Mouse (Mus musculus) bone marrow, adult 2 months (tissue): ENCODE results near the gene Vegfb. TPM values are rescaled to one million over a fixed set of nuclear protein-coding genes. Genes with fewer than 3 reads are reported as not detected.

Experiments
- H3K27ac ChIP-seq: fragments of 200-500 bp; 2 replicates; pipeline ENCODE4 v1.5.1; 2012; ENCODE audit warnings: low read depth, mild to moderate bottlenecking, control low read depth, inconsistent platforms, low read length; ENCODE audit not compliant: control insufficient read depth, poor library complexity, insufficient read depth
- H3K4me1 ChIP-seq: fragments of 200-500 bp; 2 replicates; pipeline ENCODE4 v1.6.1; 2011; ENCODE audit warnings: low read length; ENCODE audit not compliant: control insufficient read depth, insufficient read depth
- H3K4me3 ChIP-seq: fragments of 200-500 bp; replicated peaks from 2 replicates; pipeline ENCODE3; 2011; ENCODE audit warnings: mild to moderate bottlenecking, low read depth, low read length, control low read depth; ENCODE audit not compliant: control insufficient read depth
- CTCF ChIP-seq: fragments of 200-500 bp; IDR thresholded peaks from 2 replicates; pipeline ENCODE4 v1.5.1; 2011; ENCODE audit warnings: low read length, control low read depth; ENCODE audit not compliant: control insufficient read depth, insufficient read depth
- POLR2A ChIP-seq: fragments of 200-500 bp; IDR thresholded peaks from 2 replicates; pipeline ENCODE4 v1.6.1; 2011; ENCODE audit warnings: low read depth, mild to moderate bottlenecking, control low read depth, low read length, borderline replicate concordance; ENCODE audit not compliant: control insufficient read depth
- WGBS: fragments of 180-500 bp; shearing (Covaris S2); methylation state at CpG from one replicate; pipeline ENCODE4 v1.1.7; 2018; 5-methylcytosine and 5-hydroxymethylcytosine counted together
- polyA plus RNA-seq: library from polyadenylated mRNA; stranded (reverse); fragments of >200 nt; gene quantifications from 2 replicates; pipeline ENCODE4 v1.2.4, GENCODE M21; 2011; ENCODE audit warnings: low replicate concordance; ENCODE audit not compliant: missing spikeins, insufficient read depth, insufficient read length

The Vegfb gene
- polyA plus RNA-seq: 10.0 and 14.0 TPM in 2 replicates

DNA sequence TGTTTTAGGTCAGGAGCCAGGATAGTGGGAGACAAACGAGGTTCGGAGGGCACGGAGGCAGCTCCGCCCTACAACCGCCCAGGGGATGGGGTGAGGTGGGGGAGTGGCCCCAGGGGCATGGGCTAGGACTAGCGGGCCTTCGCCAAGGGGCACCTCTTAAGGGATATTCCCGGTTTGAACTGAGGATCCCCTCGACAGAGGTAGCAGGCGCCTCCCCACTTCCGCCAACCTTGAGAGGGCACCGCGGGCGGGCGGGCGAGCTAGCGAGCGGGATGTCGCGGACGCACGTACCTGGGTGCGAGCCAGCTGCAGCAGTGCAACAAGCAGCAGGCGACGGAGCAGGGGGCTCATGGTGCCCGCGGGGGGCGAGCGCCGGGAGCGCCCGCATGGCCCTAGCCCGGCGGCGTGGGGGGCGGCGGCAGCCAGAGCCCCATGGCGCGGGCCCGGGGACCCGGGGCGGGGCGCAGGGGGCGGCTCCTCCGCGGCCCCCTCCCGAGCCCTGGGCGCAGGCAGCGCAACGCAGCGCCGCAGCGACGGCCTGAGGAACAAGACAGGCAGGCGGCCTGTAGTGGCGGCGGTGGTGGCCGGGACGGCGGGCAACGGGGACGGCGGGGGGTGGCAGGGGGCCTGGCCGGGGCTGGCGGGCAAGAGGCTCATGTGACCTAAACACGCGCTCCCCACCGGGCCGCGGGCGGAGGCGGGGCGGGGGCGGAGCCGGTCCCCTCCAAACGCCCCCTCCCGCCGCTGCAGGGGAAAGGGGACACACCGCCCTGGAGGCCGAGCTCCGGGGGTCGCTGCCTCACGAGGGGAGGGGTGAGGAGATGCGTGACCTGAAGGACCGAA is at the start of gene Vegfb:
TSS of gene Vegfb (minus strand) at position 591 of the 843 bp plus-strand sequence.
- H3K4me3 ChIP-seq: peak within 1 kb of the TSS; percentile 62
- peak within 1 kb of the TSS; percentile 29; the same call in 1 of the 2 replicates for H3K27ac ChIP-seq
- TF ChIP-seq CTCF (no peak), POLR2A (no peak; the same call in 1 of the 2 replicates)
- peaks cover 3% of the 10 kb centered on the region for H3K4me1 ChIP-seq
- 1% methylated on average over 84 of the region's 85 CpGs for WGBS

- Histone ChIP-seq H3K4me3 (no peak overlapping the region), H3K27ac (no peak overlapping the region), H3K4me1 (no peaks in the 10 kb centered on the region)
- TF ChIP-seq CTCF (no peak), POLR2A (no peak)
- WGBS: 83% methylated on average over 5 of the region's 5 CpGs
Observed at GRCm38 (mm10) chr19:7034006-7034405, 46.6 kb upstream of the Vegfb start.

DNA sequence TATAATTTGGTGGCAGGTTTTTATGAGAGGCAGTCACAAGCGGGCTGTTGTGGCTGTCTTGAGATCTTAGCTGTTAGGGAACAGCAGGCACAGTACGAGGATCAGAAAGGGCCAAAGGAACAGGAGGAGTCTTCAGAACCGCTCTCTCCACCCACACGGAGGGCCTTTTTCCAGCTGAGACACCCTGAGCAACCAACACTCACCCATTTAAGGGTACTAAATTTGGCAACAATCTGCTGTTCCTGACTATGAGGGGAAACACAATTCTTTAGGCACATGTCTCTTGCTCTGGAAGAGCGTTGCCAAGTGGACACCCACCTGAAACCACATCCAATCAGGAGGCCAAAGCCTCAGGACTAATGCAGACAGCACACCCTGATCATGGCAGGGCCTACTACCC is 42.1 kb upstream of the Vegfb start:
- no peak overlapping the region for H3K4me3 ChIP-seq
- no peak overlapping the region for H3K27ac ChIP-seq
- WGBS: 94% methylated on average over 5 of the region's 5 CpGs
- no peaks in the 10 kb centered on the region for H3K4me1 ChIP-seq
- TF ChIP-seq POLR2A: no peak
- TF ChIP-seq CTCF: no peak

- Histone ChIP-seq H3K4me1 (peaks cover 3% of the 10 kb centered on the region; the same call in 1 of the 2 replicates), H3K27ac (peak overlapping the region; percentile 94), H3K4me3 (peak overlapping the region; percentile 8)
- TF ChIP-seq POLR2A: no peak
- TF ChIP-seq CTCF: peak; percentile 95
- WGBS: 11% methylated on average over 3 of the region's 3 CpGs
Observed at GRCm38 (mm10) chr19:7020224-7020641, 32.8 kb upstream of the Vegfb start.

DNA sequence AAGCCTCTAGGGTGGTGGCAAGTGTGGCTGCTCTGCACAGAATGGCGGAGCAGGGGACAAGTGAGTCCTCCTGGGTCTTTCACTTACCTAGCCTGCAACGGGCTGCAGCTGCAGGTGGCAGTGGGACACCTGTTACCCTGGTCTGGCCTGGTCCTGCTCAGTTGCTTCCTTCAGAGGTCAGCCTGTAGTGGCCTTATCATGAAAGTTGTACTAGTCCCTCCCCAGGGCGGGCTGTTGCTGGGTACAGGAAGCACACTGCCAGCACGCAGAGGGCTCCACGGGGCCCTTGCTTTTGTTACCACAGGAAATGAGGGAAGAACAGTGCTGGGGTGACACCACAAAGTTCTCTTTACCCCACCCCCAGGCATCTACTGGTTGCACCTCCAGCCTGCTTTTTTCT is 31.7 kb upstream of the Vegfb start, which contains the start of gene Fermt3:
TSS of gene Fermt3 (minus strand) at position 279 of the 400 bp plus-strand sequence.
- Histone ChIP-seq H3K27ac (peak within 1 kb of the TSS; percentile 94), H3K4me1 (peaks cover 3% of the 10 kb centered on the region; the same call in 1 of the 2 replicates), H3K4me3 (peak within 1 kb of the TSS; percentile 79)
- TF ChIP-seq CTCF (peak; percentile 13; the same call in 1 of the 2 replicates), POLR2A (peak; percentile 78)
- under 1% methylated on average over 5 of the region's 5 CpGs for WGBS

- peak overlapping the region; percentile 79 for H3K4me3 ChIP-seq
- WGBS: 2% methylated on average over 11 of the region's 11 CpGs
- TF ChIP-seq CTCF: no peak
- H3K27ac ChIP-seq: peak overlapping the region; percentile 94
- peaks cover 3% of the 10 kb centered on the region; the same call in 1 of the 2 replicates for H3K4me1 ChIP-seq
Observed at GRCm38 (mm10) chr19:7018546-7018945, 31.1 kb upstream of the Vegfb start.

GRCm38 (mm10) chr19:7017541-7018457 is 30.3 kb upstream of the Vegfb start:
- TF ChIP-seq CTCF: no peak
- no peak; the same call in 1 of the 2 replicates for TF ChIP-seq POLR2A
- 6% methylated on average over 12 of the region's 12 CpGs for WGBS
- H3K4me3 ChIP-seq: peak overlapping the region; percentile 79
- H3K27ac ChIP-seq: peak overlapping the region; percentile 94
- peaks cover 3% of the 10 kb centered on the region; the same call in 1 of the 2 replicates for H3K4me1 ChIP-seq

GRCm38 (mm10) chr19:7014481-7015135 is 27.2 kb upstream of the Vegfb start:
- TF ChIP-seq POLR2A (no peak), CTCF (no peak)
- Histone ChIP-seq H3K4me3 (no peak overlapping the region), H3K27ac (no peak overlapping the region), H3K4me1 (no peaks in the 10 kb centered on the region; the same call in 1 of the 2 replicates)
- WGBS: 87% methylated on average over 20 of the region's 20 CpGs
